Mouse (Mus musculus) urinary bladder, postnatal 10 days (tissue): ENCODE data around the gene Fahd2a.

Experiments
- DNase-seq: peaks from one replicate; pipeline ENCODE4 v3.0.0; 2022; ENCODE audit warnings: low spot score

The Fahd2a gene

DNA sequence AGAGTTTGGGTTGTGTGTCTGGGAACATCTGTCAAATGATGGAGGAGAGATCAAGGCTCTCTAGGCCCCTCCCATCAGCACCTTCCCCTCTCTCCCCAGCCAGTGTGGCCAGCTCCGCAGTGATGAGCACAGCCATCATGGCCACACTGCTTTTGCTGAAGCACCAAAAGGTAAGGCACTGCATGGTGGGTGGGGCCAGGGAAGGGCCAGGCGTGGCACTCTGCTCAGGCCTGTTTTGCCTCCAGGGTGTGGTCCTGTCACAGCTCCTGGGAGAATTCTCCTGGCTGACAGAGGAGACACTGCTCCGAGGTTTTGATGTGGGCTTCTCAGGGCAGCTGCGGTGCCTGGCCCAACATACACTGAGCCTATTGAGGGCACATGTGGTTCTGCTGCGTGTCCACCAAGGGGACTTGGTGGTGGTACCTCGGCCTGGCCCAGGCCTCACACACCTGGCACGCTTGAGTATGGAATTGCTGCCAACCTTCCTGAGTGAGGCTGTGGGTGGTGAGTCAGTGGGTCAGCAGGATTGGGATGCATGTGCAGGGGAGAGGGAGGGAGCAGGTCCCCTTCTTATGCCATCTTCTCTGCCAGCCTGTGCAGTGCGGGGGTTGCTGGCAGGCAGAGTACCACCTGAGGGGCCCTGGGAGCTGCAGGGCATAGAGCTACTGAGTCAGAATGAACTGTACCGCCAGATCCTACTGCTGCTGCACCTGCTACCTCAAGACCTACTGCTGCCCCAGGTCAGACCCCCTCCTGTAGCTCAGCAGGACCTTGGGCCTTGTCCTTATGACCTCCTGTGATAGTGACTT is 10.7 kb downstream of the Fahd2a start:
- DNase-seq: no peak

DNA sequence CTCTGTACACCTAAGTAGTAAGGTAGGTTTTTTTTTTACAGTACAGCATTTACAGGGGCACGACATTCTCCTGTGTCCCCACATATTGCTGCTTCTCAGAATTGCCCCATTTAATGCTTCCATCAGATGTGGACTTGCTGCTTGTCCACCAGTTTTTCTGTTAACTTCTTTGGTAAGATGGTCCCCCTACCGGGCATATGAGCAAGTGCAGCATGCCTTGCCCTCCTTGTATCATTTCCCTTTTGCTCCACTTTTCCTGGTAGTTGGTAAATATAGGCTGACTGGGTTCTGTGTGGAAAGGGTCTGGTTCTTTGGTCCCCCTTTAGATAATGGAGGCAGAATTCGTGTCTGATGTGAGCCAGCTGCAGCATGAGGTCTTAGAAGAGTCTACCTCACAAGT is 14.1 kb downstream of the Fahd2a start:
- DNase-seq: no peak

DNA sequence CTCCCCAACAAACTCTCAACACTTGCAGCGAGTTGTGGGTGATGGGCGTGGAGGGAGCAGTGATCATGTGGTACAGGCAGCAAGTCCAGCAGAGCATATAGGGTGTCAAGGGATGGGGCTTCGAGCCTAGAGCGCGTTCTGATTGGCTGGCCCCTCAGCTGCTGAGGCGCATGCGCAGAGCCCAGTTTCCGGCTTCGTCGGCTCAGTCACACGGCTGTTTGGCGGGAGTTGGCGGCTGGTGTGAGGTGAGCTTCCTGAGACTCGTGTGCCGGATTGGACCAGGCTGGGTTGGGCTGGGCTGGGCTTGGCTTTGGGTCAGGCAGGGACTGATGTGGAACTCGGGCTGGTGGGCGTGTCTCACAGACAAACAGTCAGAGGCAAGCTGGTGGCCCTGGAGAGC is 19.4 kb downstream of the Fahd2a start, which contains the start of gene Gpat2:
Gene Gpat2, plus strand, starts transcription at position 223 of the 400 bp plus-strand sequence.
- DNase-seq: no peak

DNA sequence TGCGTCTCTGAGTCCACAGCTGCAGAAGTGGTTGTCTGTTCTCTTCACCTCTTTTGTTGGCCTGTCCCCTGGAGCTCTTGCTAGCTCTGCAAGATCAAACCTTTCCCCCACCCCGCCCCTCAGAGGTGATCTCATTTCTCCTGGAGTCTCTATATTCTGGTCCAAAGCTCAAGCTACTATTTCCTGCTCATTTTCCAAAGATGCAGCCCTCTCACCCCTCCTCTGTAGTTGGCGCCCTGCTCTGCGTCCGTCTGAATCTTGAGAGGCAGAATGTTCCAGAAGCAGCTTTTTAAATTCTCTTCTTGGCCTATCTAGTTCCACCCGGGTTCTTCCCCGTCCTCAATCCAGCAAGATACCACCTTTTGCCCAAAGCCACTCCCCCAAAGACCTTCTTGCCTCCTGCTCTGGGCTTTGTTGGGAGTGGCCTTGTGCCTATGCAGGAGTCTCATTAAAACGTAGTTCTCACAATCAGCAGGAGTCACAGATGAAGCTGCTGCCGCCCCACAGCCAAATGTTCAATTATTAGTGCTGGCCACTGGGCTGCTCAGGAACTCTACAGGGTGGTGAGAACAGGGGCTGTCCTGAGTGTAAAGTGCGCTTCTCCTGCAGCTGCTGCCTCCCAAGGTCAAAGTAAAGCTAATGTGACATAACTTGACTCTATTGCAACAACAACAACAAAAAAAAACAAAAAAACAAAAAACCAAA is 25.9 kb downstream of the Fahd2a start:
- DNase-seq: no peak

DNA sequence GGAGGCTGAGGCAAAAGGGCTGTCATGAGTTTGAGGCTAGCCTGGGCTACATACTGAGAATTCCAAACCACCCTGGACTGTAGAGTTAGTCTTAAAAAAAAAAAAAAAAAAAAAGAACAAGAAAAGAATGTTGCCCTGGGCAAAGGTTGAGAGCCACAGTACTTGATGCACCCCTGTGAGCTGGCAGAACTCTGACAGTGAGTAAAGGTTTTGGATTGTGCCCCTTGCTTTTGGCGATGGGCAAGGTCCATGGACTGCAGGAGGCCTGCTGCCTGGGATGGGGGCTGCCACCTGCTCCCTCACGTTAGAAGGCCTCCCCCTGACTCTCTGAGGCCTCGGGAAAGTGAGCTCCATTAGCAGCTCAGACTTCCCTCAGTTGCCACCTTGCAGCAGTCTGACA is 27.7 kb downstream of the Fahd2a start:
- DNase-seq: no peak

DNA sequence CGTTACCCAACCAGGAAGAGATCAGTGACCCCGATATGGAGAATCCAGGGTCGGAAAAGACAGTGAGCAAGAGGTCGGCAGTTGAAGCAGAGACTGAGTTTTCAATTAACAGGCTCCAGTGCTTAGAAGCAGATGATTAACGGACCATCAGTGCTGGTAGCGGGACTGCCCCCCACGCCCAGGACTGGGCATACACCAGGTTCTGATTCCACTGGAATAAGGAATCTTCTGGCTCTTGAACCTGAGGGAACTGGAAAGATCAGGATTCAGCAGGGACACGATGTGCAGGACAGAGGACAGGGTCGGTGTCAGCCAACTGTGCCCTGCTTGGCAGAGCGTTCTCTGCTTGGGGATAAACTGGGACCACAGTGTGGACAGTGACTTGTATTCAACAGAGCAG is 28.6 kb downstream of the Fahd2a start:
- DNase-seq: no peak

DNA sequence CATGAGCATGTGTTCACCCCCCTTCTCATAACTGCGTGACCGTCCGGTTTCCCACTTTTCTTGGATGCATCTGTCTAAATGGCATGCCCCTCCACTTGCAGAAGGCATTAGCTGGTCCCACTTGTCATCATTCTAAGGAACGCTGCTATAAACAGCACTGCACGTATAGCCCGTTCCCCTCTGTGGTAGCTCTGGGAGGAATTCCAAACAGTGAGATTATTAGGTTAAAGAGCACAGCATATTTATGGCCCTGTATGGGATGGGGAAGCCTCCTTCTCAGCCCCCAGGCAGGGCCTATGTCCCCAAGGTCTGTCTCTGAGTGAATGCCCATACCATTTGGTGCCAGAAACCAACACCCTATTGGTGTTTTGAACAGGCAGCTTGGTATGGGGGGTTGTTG is 33.2 kb downstream of the Fahd2a start:
- no peak for DNase-seq

DNA sequence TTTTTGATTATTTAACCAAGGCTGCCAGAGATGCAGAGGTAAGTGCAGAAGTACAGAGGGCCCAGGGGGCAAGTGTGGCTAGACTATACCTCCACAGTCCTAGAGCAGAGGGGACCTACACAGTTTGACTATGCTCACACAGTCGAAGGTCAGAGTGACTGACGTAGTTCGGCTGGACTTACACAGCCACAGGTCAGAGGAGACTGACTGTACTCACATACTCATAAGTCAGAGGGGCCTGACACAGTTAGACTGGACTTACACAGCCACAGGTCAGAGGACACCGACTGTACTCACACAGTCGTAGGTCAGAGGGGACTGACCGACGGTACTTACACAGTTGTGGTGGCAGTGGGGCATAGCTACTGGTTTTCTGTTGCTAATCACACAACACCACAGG is 45.6 kb downstream of the Fahd2a start:
- no peak for DNase-seq

DNA sequence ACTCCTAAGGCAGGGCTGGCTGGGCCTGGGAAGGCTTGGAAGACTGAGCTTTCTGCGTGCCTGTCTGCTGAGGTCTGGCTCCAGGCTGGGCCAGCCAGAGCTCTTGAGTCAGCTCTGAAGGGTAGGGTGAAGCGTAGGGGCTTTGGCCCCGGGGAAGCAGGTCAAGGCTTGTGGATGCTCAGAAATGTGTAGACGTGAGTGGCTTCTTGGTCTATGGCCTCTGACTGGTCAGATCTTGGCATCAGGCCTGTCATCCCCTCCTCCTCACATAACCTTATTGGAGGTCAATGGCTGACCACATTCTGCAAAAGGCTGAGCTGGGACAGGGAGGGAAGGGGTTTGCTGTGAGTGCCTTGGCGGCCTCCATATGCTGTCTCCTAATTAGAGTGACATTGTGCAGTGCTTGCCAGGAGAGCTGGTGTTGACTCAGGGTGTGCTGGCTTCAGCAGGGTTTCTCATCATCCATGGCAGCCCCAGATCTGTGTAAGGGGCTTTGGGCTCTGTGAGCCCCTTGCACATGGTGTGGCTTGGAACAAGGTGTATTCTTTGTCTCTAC is 49.7 kb downstream of the Fahd2a start:
- no peak for DNase-seq

DNA sequence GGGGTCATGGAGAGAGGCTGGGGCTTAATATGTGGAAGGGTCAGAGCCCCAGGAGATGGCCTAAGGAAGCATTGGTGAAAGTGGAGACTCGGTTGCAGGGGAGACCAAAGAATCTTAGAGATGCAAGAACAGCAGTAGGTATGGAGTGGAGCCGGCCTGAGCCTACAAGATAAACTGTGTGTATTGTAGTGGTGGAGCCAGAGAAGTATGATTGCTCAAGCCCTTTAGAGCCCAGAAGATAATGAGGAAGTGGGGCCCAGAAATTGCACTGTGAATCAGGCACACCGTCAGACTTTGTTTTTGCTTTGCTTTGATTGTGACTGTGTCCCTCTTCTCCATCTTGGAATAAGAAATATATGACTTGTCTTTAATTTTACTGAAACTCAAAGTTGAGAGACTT is 53.0 kb downstream of the Fahd2a start:
- no peak for DNase-seq

DNA sequence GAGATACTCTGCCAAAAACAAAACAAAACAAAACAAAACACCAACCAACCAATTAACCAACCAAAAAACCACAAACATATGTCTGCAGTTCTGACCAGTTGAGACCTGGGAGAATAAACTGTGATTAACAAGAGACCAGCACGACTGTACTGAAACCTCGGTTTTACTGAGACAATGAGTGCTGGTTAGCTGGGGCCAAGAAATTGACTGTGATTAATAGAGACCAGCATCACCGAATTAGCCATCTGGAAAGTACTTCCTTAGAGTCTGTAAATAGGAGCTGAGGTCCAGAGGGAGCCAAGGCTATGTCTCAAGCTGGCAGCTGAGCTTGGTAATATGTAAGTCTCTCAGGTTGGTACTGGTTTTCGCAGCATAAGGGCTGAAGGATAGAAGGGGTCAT is 53.5 kb downstream of the Fahd2a start:
- DNase-seq: no peak

DNA sequence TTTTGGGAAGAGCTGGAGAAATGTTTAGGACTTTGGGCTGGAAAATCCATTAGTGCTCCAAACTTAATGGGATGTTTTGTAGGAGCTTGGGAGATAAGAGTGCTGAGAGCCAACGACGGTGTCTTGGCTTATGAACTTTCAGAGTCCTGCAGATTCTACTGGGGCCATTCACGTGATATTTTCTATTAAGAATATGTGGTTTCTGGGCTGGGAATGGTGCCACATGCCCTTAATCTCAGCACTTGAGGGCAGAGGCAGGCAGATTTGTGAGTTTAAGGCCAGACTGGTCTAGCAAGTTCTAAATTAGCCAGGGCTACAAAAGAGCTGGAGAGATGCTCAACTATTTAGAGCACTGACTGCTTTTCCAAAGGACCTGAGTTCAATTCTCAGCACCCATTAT is 54.0 kb downstream of the Fahd2a start:
- DNase-seq: no peak

DNA sequence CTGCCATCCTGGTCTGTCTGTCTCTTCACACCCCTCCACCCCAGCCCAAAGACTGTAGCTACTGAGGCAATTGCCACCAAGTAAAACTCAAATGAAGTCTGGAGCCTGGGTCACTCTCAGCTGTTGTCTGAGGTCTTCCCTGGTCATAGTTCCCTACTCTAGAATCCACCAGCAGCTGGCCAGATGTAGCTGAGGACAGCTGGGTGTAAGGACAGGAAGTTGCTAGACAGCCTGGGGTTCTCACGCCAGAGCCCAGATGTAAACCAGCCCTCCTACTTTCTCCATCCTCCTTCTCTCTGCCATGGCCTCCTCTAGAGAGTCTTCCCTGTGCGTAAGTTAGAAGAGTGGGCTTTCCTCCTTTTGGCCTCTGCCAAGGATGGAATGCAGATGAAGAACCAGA is 56.8 kb downstream of the Fahd2a start:
- DNase-seq: no peak
